Mouse (Mus musculus) heart, adult 9 months (tissue): ENCODE results near the gene 2210017I01Rik.

Experiments used
- DNase-seq, 2 experiments: peaks; one replicate each; pipeline ENCODE4 v3.0.0; 2022; ENCODE audit warnings: low spot score in 2 of 2

Gene 2210017I01Rik

DNA sequence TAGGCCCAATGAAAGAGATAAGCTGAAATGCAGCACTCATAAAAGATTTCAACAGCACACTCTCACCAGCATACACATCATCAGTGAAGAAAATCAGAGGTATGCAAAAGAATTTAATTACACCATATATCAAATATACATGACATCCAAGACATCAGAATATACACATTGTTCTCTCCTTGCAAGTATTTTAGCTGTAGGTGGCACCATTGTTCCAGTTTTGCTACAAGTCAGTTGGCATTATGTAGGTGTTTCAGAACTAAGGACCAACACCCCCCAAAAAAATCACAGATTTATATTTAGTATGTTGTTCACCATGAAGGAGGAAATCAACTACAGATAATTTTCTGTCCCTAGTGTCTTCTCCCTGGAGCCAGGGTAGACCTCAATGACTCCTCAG lies 41.9 kb downstream of the 2210017I01Rik start:
- no peak for DNase-seq
